Mouse (Mus musculus) heart, postnatal 10 days (tissue): ENCODE measurements around the gene Gm10563. TPM values are rescaled to one million over a fixed set of nuclear protein-coding genes. Genes with fewer than 3 reads are reported as not detected.
"Not testable (repeated sequence)": the region's sequence is repeated elsewhere in the genome, so short reads cannot be mapped to it uniquely, and the experiment has no call there.

ENCODE experiments used
- DNase-seq, 2 experiments: peaks; one replicate each; pipeline ENCODE4 v3.0.0; 2021
- intact Hi-C: fragments of 180-260 bp; cut with DNase I; formaldehyde crosslinking; loops from one replicate; pipeline ENCODE4 v1.15.1; 2025
- total RNA-seq, 2 experiments: library from RNA; stranded (reverse); gene quantifications; 2 replicates each; pipeline ENCODE4 v1.2.3; 2021

Gene Gm10563
- total RNA-seq: not detected

- DNase-seq, intact Hi-C loops: not testable (repeated sequence)
Observed at GRCm38 (mm10) chr4:155645308-155645707, at the start of gene Gm10563. Gene Gm10563 (minus strand): TSS chr4:155645408.

- intact Hi-C loops: no loop called here
Observed at GRCm38 (mm10) chr4:155694482-155695401, 49.5 kb upstream of the Gm10563 start.

DNA sequence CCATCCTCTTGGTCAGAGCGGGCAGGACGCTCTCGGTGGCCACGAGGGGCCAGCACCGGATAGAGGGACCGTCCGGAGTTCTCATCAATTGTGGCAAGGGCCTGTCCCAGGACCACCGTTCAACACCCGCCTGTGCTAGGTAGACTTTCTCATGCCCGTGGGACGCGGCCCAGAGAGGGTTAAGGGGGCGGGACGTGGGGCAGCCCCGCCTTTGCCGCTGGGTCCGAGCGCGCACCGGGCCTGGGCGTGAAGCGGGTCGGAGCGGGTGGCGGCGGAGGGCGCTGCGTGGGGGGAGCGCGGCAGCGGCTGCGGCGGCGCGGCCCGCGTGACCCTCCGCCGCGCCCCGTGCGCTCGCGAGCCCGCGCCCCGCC is 48.9 kb upstream of the Gm10563 start, which contains the start of gene Fndc10:
TSS of gene Fndc10 (plus strand) at position 232 of the 371 bp plus-strand sequence.
- intact Hi-C loops: no loop called here

More at GRCm38 (mm10) chr4:155694482-155695401, 49.5 kb upstream of the Gm10563 start:
- peak; percentile 73 to 74 for DNase-seq

DNA sequence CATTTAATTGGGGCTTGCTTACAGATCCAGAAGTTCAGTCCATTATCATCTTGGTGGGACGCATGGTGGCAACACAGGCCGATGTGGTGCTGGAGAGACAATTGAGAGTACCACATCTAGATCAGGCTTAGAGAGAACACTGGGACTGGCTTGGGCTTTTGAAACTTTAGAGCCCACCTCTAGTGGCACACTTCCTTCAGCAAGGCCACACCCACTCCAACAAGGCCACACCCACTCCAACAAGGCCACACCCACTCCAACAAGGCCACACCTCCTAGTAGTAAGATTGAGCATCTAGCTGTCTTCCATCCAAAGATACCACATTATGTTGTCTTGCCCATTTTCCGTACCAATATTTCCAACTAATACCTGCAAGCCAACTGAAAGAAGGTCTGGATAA is 47.2 kb upstream of the Gm10563 start:
- intact Hi-C loops: no loop called here
- DNase-seq: no peak

More for the DNA sequence above, 48.9 kb upstream of the Gm10563 start, which contains the start of gene Fndc10:
- DNase-seq: peak; percentile 60 to 73

GRCm38 (mm10) chr4:155690571-155691375 is 45.6 kb upstream of the Gm10563 start:
- intact Hi-C loops: no loop called here
- no peak for DNase-seq

GRCm38 (mm10) chr4:155687764-155688163 is 42.6 kb upstream of the Gm10563 start:
- not testable (repeated sequence) for DNase-seq
- intact Hi-C loops: loop anchor here (1.0 kb wide), 1 partner anchor 17 kb away; no protein-coding TSS in a partner anchor

DNA sequence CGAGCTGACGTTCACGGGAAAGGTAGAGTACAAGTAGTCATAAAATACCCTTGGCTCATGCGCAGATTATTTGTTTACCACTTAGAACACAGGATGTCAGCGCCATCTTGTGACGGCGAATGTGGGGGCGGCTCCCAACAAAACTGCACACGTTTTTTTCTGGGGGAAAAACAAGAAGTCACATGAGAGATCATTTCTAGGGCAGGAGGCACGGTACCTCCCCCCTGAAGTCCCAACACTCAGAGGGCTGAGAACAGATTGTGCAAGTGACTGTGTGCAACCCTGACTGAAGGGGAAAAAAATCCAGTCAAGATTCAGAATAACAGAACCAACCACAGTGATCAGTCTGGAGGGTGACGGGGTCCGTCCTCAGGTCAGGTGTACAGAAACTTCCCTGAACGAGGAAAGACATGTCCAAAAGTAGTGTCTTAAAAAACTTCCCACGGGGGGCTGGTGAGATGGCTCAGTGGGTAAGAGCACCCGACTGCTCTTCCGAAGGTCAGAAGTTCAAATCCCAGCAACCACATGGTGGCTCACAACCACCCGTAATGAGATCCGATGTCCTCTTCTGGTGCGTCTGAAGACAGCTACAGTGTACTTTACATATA is 38.6 kb upstream of the Gm10563 start:
- intact Hi-C loops, DNase-seq: not testable (repeated sequence)

DNA sequence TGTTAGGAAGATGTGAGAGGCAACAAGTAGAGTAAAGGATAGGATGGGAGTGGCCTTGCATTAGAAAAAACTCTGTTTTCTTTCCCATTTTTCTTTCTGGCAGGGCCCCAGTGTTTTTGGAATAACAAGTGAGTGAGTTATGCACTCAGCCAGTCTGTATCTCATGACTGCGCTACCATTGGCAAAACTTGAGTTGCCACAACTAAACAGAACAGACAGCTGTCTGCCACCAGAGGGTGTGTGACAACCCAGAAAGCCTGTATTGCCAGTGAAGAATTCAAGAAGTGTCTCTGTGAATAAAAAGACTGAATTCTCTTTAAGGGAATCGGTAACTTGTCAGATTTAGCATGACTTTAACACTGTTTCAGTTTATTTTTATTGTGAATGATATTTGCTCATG is 30.8 kb upstream of the Gm10563 start:
- DNase-seq: peak in 1 of 2 experiments; percentile 46
- intact Hi-C loops: no loop called here

DNA sequence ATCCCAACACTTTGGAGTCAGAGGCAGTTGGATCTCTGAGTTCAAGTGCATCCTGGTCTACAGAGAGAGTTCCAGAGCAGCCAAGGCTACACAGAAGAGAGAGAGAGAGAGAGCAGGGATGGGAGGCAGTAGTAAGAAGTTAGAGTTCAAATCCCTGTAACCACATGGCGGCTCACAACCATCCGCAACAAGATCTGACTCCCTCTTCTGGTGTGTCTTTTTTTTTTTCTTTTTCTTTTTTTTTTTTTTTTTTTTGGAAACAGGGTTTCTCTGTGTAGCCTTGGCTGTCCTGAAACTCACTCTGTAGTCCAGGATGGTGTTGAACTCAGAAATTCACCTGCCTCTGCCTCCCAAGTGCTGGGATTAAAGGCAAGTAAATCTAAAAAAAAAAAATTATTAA is 26.9 kb upstream of the Gm10563 start:
- no peak for DNase-seq
- intact Hi-C loops: no loop called here

DNA sequence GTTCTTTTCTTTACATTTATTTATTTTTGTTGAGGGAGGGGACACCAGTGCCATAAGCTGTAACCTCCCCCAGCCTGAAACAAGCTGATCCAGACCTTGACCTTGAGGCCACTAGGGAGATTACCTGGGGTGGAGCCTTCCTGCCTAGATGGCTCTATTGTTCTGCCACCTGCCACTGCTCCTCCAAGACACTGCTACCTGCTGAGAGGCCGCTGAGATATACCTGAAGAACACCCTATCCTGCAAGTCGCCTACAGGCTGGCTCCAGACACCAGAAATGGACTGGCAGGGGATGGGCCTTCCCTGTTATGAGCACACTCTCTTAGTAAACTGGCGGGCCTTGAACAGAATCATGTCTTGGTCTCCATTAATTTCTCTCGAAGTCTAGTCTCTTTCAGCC is 25.0 kb upstream of the Gm10563 start:
- DNase-seq: not testable (repeated sequence)
- intact Hi-C loops: loop anchor here (1.0 kb wide), 1 partner anchor 18 kb away; no protein-coding TSS in a partner anchor

DNA sequence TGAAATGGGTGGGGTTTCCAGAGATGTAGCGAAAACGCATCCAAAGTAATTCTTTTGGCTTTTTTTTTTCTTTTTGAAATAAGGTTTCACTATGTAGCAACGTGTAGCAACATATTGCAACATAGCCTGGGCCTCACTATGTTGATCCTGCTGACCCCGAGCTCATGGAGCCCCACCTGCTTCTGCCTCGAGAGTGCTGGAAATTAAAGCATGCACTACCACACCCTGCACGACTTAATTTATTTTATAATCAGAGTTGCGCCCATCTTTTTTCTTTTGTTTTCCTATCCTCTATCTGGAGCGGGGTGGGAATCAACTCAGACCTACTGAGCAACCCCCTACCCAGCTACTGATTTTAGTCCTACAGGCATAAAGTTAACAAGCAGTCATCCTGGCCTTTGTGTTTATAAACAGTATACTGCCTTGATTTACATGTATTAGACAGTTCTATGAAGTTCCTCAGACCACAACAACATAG is 24.4 kb upstream of the Gm10563 start:
- intact Hi-C loops: loop anchor here (1.0 kb wide), 1 partner anchor 19 kb away; no protein-coding TSS in a partner anchor
- no peak for DNase-seq

- DNase-seq: peak; percentile 98
- intact Hi-C loops: no loop called here
Observed at GRCm38 (mm10) chr4:155668689-155669597, 23.7 kb upstream of the Gm10563 start, which contains the start of gene Mib2. Gene Mib2 (minus strand): TSS chr4:155669198.

- DNase-seq: no peak
- intact Hi-C loops: no loop called here
Observed at GRCm38 (mm10) chr4:155666903-155667302, 21.7 kb upstream of the Gm10563 start.

DNA sequence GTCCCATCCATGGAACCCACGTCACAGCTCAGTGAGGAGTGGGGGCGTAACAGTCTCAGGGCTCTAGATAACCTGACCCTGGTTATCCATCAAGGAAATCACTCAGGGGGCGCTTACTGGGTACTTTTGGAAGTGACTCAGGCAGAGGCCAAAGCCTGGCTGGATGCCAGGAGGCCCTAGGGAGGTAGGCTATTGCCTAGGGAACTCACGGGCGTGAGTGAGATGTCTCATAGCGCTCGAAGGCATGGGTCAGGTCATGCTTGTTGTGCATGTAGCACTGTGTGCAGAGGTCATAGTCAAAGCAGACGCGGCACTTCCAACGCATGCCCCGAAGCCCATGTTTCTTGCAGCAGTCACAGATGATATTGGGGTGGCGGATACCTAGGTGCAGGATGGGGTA is 15.4 kb upstream of the Gm10563 start:
- no peak for DNase-seq
- intact Hi-C loops: no loop called here

- intact Hi-C loops: no loop called here
- DNase-seq: no peak
Observed at GRCm38 (mm10) chr4:155658961-155659360, 13.8 kb upstream of the Gm10563 start.

DNA sequence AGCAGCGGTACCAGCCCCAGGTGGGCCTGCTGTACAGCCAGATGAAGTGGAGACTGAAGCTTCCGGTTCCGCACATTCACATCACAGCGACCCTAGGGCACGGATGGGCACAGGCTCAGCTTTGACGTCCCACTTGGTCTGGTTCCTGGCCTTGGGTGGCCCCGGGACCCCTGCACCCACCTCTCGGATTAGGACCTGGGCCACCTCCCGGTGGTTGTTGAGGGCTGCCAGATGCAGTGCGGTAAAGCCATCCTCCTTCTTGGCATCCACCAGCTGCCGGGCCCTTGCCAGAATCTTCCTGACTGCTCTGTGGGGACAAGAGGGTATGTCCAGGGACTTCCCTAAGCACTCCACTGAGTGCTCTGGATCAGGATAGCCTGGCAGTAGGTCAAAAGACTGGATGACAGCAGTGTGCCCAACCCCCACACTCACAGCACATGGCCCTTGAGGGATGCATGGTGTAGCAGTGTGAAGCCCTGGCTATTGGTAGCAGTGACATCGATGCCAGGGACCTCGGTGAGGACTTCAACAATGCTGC is 11.1 kb upstream of the Gm10563 start:
- intact Hi-C loops: no loop called here
- no peak for DNase-seq

DNA sequence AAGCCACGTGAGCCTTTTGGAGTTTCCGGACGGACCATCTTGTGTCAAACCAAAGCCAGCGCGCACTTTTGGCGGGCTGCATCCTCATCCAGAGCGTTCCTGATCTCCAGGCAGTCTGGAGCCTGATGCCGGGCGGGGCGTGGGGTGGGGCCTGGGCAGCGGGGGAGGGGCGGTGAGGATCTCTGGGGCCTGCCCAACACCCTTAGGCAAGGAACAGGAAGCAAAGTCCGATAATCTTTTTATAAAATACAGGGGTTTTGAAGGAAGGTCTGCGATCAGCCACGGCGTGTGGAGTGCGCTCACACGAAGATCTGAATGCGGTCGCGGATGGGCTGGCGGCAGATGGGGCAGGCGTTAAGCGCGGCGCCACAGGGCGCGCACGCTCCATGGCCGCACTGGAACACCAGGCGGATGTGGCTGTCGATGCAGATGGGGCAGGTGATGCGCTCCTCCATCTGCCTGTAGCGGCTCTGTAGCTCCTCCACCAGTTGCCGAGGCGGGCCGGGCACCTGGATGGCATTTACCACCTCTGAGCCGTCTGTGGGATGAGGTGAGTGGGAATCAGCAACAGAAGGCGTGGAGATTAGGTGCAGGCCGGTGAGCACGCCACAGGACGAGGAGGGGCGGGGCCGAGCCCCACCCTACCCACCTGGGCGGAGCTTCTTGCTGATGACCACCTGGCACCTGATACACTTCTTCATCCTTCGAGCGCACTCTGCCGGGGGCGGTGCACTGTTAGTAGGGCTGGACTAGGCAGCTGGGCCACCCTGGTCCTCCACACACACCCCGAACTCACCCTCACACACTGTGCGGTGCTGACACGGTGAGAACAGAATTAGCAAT is 9.5 kb upstream of the Gm10563 start:
- peak; percentile 68 to 72 for DNase-seq
- intact Hi-C loops: no loop called here

DNA sequence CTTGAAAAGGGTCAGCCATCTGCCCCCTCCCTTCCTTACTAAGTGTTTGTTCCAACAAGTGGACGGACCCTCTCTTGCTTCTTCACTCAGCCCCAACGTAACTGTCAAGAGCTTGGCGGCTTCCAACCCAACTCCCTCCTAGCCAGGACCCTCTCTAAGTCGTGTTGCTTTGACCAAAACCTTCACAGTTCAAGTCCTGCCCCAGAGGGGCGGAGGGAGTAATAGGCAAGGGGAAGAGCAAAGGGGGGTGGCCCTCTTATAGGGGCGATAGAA is 8.9 kb upstream of the Gm10563 start:
- intact Hi-C loops: no loop called here
- no peak for DNase-seq
